Mouse (Mus musculus) heart, embryonic 13.5 days (tissue): ENCODE measurements around the gene Armc10. TPM values are rescaled to one million over a fixed set of nuclear protein-coding genes. Genes with fewer than 3 reads are reported as not detected.
"Not testable (repeated sequence)": the region's sequence is repeated elsewhere in the genome, so short reads cannot be mapped to it uniquely, and the experiment has no call there.

Experiments
- ATAC-seq: fragments of 200-750 bp; cut with Nextera tagmentation; 2 replicates; pipeline ENCODE4 v1.8.0; 2017; ENCODE audit warnings: moderate TSS enrichment; ENCODE audit not compliant: insufficient number of reproducible peaks, low FRiP score, low TSS enrichment; ENCODE audit errors: extremely low read depth
- H3K27ac ChIP-seq: fragments of 300-500 bp; sonication (generic); replicated peaks from 2 replicates; pipeline ENCODE4 v1.5.1; 2015; ENCODE audit warnings: moderate library complexity, mild to moderate bottlenecking, inconsistent platforms
- H3K27me3 ChIP-seq: fragments of 300-500 bp; sonication (generic); replicated peaks from 2 replicates; pipeline ENCODE4 v1.6.1; 2015; ENCODE audit warnings: mild to moderate bottlenecking, inconsistent platforms
- H3K36me3 ChIP-seq: fragments of 300-500 bp; sonication (generic); 2 replicates; pipeline ENCODE4 v1.6.1; 2015; ENCODE audit warnings: mild to moderate bottlenecking, inconsistent platforms
- H3K4me1 ChIP-seq: fragments of 300-500 bp; sonication (generic); 2 replicates; pipeline ENCODE4 v1.6.1; 2015; ENCODE audit warnings: inconsistent platforms
- H3K4me2 ChIP-seq: fragments of 300-500 bp; sonication (generic); 2 replicates; pipeline ENCODE4 v1.6.1; 2015; ENCODE audit warnings: inconsistent platforms, mild to moderate bottlenecking, moderate library complexity
- H3K4me3 ChIP-seq: fragments of 300-500 bp; sonication (generic); 2 replicates; pipeline ENCODE4 v1.5.1; 2015; ENCODE audit warnings: moderate library complexity, mild to moderate bottlenecking, inconsistent platforms
- H3K9ac ChIP-seq: fragments of 300-500 bp; sonication (generic); 2 replicates; pipeline ENCODE4 v1.6.1; 2015; ENCODE audit warnings: inconsistent platforms, mild to moderate bottlenecking, moderate library complexity
- H3K9me3 ChIP-seq: fragments of 300-500 bp; sonication (generic); 2 replicates; pipeline ENCODE4 v1.6.1; 2016; ENCODE audit warnings: inconsistent platforms
- WGBS: fragments of 180-500 bp; shearing (Covaris S2); methylation state at CpG from one replicate; pipeline ENCODE4 v1.1.7; 2015; ENCODE audit warnings: mixed read lengths; 5-methylcytosine and 5-hydroxymethylcytosine counted together
- polyA plus RNA-seq: library from polyadenylated mRNA; unstranded; fragments of >200 nt; fragmentation: Nextera tagmentation; extraction: Ambion mirVana; gene quantifications from 2 replicates; pipeline ENCODE4 v1.2.1, GENCODE M21; 2015

Gene Armc10
- polyA plus RNA-seq, 1 experiment from 2014 or later = 20.4 TPM

- 71% methylated on average over 8 of the region's 8 CpGs for WGBS
- H3K4me3 ChIP-seq, H3K4me2 ChIP-seq, H3K36me3 ChIP-seq, H3K9me3 ChIP-seq, ATAC-seq, H3K27ac ChIP-seq, H3K9ac ChIP-seq, H3K27me3 ChIP-seq: not testable (repeated sequence)
- H3K4me1 ChIP-seq = peaks cover 17% of the 10 kb centered on the region
Measured at GRCm38 (mm10) chr5:21708011-21708410, 62.4 kb downstream of the Armc10 start.

Other genes starting within 250 kb of the Armc10 start
- gene Ccdc146, start 221.1 kb upstream of the Armc10 start, polyA plus RNA-seq = 1.6 and 2.2 TPM in 2 replicates
- gene Fam185a, start 220.9 kb upstream of the Armc10 start, polyA plus RNA-seq = 7.3 and 7.7 TPM in 2 replicates
- gene Lrrc17, start 102.3 kb upstream of the Armc10 start, polyA plus RNA-seq = 11.2 and 14.3 TPM in 2 replicates
- 0.07 and 0.13 TPM in 2 replicates for gene Fbxl13, start 179 bp upstream of the Armc10 start, polyA plus RNA-seq
- 4.2 and 4.7 TPM in 2 replicates for gene Napepld, start 55.6 kb downstream of the Armc10 start, polyA plus RNA-seq
- gene Pmpcb, start 91.3 kb downstream of the Armc10 start, polyA plus RNA-seq = 131 and 149 TPM in 2 replicates
- gene Dnajc2, start 139.4 kb downstream of the Armc10 start, polyA plus RNA-seq = 46.8 and 51.9 TPM in 2 replicates
- gene Psmc2, start 139.5 kb downstream of the Armc10 start, polyA plus RNA-seq = 138 and 158 TPM in 2 replicates
- gene Slc26a5, start 219.8 kb downstream of the Armc10 start, polyA plus RNA-seq = not detected in 2 replicates